Mouse (Mus musculus): ENCODE results near the gene Zfp747. TPM values are rescaled to one million over a fixed set of nuclear protein-coding genes. Genes with fewer than 3 reads are reported as not detected.
"Not testable (repeated sequence)": the region's sequence is repeated elsewhere in the genome, so short reads cannot be mapped to it uniquely, and the experiment has no call there.

Zfp747 gene
- 15.0 and 35.0 TPM in 2 replicates for polyA plus RNA-seq (2012; rRNA removed)

DNA sequence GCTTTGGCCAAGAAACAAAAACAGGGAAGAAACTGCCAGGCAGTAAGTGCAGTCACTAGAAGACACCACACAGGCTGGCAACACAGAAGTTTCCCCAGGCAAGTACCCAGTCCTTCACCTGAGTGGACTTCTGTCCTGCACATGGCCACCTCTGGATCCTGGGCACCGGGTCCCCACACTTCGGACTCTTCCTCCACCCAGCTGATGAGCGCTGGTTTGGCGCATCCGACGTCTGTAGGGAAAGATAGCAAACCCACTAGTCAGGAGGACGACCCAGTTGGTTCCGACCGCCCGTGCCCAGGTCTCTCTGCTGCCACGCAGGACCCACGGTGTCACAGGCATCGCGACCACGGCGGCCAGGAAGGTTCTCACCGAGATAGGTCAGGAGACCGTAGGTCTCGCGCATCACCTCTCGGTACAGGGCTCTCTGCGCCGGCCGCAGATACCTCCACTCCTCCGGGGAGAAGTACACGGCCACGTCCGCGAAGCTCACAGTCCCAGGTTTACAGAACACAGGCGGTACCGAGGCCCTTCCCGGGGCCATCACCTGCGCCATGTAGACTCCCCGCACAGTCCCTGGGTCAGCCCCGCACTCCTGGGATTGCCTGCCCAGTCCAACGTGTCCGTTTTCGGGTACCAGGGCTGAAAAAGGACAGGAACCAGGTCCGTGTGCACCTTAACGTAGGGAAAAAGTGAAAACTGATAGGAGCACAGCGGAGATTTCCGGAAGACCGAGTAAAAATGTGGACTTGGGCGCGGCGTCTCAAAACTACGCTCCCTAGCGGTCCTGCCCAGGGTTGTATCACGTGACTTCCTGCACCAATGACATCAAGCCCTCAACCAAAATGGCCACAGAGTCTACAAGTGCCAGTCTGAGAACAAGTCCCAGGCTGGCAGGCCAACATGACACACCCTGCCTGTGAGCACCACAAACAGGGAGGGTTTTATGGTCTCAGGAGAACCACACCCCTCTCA is at the start of gene Zfp747:
Gene Zfp747, minus strand, starts transcription at position 780 of the 975 bp plus-strand sequence.
- under 1% methylated on average over 49 of the region's 49 CpGs for WGBS
- peak; percentile 98 for DNase-seq (ENCODE audit: low read depth, low spot score)

DNA sequence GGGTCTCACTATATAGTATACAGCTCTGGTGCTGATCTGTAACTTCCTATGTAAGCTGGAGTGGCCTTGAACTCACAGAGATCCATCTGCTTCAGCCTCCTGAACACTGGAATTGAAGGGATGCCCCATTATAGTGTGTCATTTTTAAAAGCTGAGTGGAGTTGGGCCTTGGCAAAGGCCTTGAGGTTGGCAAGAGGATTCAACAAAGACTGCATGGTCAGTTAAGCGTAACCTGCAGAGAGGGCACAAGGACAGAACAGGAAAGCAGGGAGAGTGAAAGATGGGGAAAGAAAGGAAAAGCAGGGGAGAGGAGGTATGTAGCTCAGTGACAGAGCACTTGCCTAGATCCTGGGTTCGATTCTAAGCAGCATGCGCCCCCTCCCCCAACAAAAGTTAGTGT is 49.4 kb upstream of the Zfp747 start:
- WGBS, result 87% methylated on average over 3 of the region's 3 CpGs
- no peak for DNase-seq (ENCODE audit: low read depth, low spot score)

DNA sequence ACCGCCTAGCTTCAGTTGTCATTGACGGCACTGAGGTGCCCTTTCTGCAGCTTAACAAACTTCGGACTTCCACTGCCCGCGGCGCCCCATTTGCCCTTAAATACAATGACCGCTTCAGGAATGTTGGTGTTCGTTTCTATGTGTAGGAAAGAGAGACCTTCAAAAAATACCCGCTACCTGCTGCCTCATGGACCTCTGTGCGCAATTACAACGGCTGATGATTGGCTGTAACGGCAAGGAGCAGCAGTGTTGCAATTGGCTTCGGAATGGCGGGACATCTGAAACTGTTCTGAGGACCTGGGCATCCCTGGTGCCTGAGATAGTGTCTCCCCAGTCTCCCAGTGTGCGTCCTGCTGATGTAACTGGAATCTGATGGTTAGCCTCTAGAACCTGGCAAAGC is 46.4 kb upstream of the Zfp747 start:
- WGBS, result under 1% methylated on average over 15 of the region's 15 CpGs
- DNase-seq (ENCODE audit: low read depth, low spot score), result no peak

DNA sequence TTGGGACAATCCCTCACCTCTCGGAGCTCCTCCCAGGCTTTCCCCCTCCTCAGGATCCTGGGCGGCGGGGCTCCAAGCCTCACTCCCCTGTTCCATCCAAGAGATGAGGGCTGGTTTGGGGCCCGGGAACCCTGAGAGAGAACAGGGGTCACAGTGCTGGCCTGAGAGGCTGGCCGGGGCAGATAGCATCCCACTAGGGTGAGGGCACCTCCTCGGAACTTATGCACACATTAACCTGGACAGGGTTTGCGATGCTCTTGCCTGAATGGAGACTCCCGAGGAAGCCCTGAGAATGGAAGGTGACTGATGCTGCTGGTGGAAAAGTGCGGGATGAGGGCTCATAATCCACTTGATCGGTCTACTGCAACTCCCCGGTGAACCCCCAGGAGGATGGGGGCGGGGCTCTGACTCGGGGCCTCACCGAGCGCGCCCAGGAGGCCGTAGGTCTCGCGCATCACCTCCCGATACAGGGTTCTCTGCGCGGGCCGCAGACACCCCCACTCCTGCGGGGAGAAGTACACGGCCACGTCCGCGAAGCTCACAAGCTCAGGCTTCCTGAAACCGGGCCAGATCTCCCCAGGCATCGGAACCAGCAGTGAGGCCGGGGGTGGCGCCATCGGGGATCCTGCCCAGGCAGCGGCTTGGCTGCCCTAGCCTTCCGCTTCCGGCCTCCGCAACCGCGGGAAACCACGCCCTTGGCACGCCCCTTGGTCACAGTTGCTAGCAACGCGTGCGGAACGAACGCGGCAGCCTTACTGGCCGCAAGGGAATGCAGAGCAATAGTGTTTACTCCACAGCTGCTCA is 45.7 kb upstream of the Zfp747 start, which contains the start of gene Zfp688:
Gene Zfp688, minus strand, starts transcription at position 681 of the 804 bp plus-strand sequence.
- DNase-seq (ENCODE audit: low read depth, low spot score), result peak; percentile 77
- WGBS, result under 1% methylated on average over 48 of the region's 48 CpGs

DNA sequence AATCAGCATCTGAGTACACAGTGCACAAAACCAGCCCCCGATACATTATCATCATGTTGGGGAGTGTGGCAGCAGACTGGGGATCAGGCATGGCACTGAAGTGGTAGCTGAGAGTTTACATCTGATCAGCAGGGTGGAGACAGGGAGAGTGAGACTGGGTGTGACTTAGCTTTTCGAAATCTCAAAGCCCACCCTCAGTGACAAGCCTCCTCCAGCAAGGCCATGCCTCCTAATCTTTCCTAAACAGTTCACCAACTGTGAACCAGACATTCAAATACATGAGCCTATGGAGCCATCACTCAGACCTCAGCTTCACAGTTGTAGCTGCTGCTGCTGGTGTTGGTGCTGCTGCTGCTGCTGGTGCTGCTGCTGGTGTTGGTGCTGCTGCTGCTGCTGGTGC is 35.6 kb upstream of the Zfp747 start:
- WGBS, result 71% methylated on average over 2 of the region's 2 CpGs

DNA sequence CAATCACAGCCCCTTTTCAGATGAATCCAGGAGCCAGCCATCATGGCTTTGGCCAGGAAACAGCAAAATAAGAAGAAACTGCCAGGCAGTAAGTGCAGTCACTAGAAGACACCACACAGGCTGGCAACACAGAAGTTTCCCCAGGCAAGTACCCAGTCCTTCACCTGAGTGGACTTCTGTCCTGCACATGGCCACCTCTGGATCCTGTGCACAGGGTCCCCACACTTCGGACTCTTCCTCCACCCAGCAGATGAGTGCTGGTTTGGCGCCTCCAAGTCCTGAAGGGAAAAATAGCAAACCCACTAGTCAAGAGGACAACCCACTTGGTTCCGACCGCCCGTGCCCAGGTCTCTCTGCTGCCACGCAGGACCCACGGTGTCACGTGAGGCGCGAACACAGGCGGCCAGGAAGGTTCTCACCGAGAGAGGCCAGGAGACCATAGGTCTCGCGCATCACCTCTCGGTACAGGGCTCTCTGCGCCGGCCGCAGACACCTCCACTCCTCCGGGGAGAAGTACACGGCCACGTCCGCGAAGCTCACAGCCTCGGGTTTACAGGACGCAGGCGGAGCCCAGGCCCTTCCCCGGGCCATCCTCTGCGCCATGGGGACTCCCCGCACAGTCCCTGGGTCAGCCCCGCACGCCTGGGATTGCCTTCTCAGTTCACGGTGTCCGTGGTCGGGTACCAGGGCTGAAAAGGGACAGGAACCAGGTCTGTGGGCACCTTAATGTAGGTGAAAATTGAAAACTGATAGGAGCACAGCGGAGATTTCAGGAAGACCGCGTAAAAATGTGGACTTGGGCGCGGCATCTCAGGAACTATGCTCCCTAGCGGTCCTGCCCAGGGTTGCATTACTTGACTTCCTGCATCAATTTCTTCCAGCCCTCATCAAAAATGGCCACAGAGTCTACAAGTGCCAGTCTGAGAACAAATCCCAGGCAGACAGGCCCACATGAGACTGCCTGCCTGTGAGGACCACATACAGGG is 30.4 kb upstream of the Zfp747 start, which contains the start of gene Zfp764:
Gene Zfp764, minus strand, starts transcription at position 821 of the 986 bp plus-strand sequence.
- WGBS, result 2% methylated on average over 40 of the region's 40 CpGs
- DNase-seq (ENCODE audit: low read depth, low spot score), result peak; percentile 65

More for the DNA sequence above, 35.6 kb upstream of the Zfp747 start:
- no peak for DNase-seq (ENCODE audit: low read depth, low spot score)

DNA sequence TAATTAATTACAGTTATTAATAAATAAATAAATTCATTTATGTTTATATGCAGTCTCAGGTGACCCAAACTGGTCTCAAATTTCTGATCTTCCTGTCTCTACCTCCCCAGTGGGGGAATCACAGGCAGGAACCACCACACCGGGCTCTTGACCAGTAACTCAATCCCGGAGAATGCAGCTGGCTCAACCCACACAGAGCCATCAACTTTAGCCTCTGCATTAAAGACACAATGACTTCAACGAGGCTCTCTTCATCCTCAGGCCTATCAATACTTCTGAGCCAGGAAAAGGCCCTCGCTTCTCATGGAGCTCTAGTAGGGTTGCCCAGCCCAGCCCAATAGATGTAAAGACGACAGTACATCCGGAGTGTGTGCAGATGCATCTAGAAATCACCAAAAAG is 28.3 kb upstream of the Zfp747 start:
- WGBS, result 95% methylated on average over 6 of the region's 6 CpGs
- DNase-seq (ENCODE audit: low read depth, low spot score), result not testable (repeated sequence)

DNA sequence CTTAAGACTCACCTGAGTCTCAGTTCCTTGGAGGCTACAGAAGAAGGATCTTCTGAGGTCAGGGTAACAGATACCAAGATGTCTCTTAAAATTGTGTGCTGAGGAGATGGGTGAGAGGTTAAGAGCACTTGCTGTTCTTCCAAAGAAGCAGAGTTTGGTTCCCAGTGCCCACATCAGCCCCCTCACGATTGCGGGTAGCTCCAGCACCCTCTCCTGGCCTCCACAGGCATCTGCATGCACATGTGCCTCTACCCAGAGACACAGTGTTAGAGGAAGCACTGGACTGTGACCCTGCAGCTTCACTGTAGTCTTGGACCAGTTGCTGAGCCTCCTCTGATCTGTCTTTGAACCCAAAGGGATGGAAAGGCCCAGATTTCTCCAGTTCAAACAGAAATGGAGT is 27.1 kb upstream of the Zfp747 start:
- DNase-seq (ENCODE audit: low read depth, low spot score), result no peak
- 66% methylated on average over 2 of the region's 2 CpGs for WGBS

DNA sequence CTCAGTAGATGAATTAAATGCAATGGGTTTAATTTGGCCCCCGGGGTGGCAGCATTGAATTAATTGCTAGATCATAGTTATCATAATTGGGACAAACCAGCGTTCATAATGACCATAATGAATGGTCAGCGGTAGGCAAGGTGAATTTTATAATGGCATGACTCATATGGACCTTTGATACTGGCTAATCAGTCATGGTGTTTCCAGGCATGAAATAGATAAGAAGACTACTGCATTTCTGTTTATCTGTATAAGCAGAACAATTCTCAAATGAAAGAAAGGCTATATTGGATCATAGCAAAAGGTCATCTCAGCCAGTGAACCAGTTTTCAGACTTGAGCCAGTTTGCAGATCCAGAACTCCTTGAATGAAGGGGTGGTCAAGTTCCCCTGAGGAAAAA is 24.5 kb upstream of the Zfp747 start:
- WGBS, result 37% methylated on average over 3 of the region's 3 CpGs
- no peak for DNase-seq (ENCODE audit: low read depth, low spot score)

DNA sequence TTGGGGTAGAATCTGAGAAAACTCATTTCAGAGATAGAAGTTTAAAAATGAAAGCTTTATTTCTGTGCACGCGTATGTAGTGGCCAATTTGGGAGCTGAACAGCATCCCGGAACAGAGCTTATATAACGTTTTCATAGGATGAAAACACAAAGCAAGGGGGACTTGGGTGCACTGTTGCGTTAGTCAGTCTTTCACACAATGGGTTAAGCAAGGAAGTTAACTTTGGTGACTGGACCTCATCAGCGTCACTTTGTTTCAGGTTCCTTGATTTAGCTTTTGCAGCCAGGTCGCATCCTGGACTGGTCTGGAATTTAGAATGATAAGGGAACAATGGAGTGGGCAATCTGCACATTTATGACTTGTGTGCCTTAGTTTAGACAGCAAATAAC is 18.1 kb upstream of the Zfp747 start:
- DNase-seq (ENCODE audit: low read depth, low spot score), result no peak
- WGBS, result 1% methylated on average over 7 of the region's 7 CpGs

DNA sequence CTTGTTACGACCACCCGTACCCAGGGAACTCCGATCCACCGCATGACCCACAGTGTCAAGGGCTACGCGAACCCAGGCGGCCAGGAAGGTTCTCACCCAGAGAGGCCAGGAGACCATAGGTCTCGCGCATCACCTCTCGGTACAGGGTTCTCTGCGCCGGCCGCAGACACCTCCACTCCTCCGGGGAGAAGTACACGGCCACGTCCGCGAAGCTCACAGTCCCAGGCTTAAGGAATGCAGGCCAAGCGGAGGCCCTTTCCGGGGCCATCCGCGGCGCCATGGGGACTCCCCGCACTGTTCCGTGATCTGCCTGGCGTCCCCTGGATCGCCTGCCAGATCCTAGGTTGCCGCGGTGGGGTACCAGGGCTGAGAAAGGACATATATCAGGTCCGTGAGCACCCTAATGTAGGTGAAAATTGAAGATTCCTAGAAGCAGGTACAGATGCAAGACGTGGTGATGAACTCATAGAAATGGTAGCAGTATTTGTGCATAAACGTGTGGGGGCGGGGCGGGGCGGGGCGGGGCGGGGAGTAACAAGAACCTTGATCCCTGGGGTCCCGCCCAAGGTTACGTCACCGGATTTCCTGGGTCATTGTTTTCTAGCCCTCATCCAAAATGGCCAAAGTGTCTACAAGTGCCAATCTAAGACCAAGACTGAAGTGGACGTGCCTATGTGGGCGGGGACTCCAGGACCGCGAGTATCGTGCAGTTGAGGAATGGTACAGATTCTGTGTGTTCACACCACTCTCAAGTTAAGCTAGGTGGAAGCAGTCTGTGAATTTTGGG is 17.5 kb upstream of the Zfp747 start, which contains the start of gene E430018J23Rik:
Gene E430018J23Rik, minus strand, starts transcription at position 473 of the 787 bp plus-strand sequence.
- peak; percentile 99 for DNase-seq (ENCODE audit: low read depth, low spot score)
- WGBS, result under 1% methylated on average over 45 of the region's 45 CpGs

DNA sequence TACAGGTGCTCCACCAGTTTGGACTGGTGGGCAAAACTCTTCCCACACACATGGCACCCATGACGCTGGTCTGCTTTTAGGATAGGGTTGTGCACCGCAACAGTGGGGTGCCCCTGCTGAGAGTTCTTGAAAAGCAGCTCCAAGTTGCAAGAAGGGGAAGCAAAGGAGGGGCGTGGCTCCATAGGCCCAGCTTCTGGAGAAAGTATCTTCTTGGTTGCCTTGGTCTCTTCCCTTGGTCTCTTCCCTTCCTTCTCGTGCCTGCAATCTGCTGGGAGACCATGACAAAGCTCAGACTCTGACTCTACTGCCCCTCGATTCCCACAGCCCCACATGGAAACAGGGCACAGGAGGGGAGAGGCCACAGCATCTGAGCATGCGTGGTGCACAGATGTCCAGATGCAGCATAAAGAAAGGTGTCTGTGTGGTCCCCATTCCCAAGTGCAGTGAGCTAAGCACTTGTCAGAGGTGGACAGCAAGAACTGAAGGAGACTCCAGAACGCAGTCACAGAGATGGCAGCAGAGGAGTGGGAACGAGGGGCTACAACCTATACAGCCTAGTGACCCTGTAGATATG is 16.5 kb upstream of the Zfp747 start:
- DNase-seq (ENCODE audit: low read depth, low spot score), result no peak
- 72% methylated on average over 8 of the region's 8 CpGs for WGBS

DNA sequence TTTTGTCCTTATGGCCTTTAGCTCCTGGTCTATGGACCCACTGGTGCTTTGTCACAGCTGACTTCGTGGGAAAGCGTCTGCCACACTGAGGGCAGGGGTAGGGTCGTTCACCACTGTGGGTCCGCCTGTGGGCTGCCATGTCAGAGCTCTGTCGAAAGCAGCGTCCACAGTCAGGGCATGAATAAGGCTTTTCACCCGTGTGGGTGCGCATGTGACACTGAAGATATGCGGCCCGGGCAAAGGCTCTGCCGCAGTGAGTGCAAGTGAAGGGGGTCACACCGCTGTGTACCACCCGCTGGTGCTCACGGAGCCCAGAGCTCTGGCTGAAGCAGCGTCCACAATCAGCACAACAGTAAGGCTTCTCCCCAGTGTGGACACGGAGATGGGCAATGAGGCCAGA is 15.7 kb upstream of the Zfp747 start:
- 98% methylated on average over 16 of the region's 16 CpGs for WGBS
- DNase-seq (ENCODE audit: low read depth, low spot score), result no peak

DNA sequence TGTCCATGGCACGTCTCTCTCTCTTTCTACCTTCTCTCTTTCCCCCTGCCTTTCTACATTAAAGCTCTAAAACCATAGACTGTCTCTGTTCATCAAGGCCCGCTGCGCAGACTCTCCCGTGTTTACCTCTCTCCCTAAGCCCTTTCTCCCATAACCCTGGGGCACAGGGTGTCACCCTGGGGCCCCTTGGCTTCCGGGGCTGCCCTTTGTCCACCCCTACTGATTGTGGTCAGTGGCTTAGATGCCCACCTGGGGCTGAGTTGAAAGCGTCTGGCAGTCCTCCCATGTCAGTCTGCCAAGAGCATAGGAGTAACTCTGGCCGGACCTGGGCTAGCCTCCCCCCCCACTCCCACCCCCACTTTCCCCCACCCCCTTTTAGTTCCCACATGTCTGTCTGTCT is 14.5 kb upstream of the Zfp747 start:
- DNase-seq (ENCODE audit: low read depth, low spot score), result no peak
- WGBS, result 80% methylated on average over 7 of the region's 7 CpGs

DNA sequence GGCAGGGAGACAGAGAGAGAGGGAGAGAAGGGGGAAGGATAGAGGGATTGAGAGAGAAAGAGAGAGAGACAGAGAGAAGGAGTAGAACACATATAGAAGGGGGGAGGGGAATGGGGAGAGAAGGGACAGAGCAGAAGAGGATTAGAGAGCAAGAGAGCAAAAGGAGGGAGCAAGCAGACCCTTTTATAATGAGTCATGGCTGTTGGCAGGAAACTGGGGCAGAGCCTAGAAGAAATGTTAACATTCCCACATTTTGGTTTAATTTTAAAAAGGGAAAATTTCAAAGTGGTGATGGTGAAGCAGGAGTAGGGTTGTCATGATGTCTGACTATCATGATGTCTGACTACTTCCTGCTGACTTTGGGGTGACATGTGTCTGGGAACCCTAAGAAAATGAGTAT is 12.4 kb upstream of the Zfp747 start:
- DNase-seq (ENCODE audit: low read depth, low spot score), result not testable (repeated sequence)

DNA sequence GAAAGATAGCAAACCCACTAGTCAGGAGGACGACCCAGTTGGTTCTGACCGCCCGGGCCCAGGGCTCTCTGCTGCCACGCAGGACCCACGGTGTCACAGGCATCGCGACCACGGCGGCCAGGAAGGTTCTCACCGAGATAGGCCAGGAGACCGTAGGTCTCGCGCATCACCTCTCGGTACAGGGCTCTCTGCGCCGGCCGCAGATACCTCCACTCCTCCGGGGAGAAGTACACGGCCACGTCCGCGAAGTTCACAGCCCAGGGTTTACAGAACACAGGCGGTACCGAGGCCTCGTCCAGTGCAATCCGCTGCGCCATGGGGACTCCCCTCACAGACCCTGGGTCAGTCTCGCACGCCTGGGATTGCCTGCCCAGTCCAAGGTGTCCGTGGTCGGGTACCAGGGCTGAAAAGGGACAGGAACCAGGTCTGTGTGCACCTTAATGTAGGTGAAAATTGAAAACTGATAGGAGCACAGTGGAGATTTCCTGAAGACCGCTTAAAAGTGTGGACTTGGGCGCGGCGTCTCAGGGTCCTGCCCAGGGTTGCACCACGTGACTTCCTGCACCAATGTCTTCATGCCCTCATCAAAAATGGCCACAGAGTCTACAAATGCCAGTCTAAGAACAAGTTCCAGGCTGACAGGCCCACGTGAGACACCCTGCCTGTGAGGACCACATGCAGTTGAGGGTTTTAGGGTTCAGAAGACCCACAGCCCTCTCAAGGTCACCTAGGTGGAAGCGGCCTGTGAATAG is 11.0 kb upstream of the Zfp747 start, which contains the start of gene 9130019O22Rik:
Gene 9130019O22Rik, minus strand, starts transcription at position 526 of the 752 bp plus-strand sequence.
- WGBS, result 12% methylated on average over 38 of the region's 38 CpGs
- peak; percentile 81 for DNase-seq (ENCODE audit: low read depth, low spot score)

DNA sequence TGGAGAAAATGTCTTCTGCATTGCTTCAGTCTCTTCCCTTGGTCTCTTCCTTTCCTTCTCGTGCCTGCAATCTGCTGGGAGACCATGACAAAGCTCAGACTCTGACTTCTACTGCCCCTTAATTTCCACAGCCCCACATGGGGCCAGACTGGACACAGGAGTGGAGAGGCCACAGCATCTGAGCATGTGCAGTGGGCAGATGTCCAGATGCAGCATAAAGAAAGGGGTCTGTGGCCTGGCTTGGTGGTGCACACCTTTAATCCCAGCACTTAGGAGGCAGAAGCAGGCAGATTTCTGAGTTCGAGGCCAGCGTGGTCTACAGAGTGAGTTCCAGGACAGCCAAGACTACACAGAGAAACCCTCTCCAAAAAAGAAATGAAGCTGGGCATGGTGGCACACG is 9.7 kb upstream of the Zfp747 start:
- 98% methylated on average over 4 of the region's 4 CpGs for WGBS
- not testable (repeated sequence) for DNase-seq (ENCODE audit: low read depth, low spot score)
